Mouse (Mus musculus) lung, postnatal 0 days (tissue): ENCODE measurements around the gene Slc7a5.

ENCODE experiments used
- CTCF ChIP-seq: IDR thresholded peaks from 2 replicates; pipeline ENCODE4 v1.5.1; 2016; ENCODE audit warnings: antibody characterized with exemption, mild to moderate bottlenecking
- EP300 ChIP-seq: IDR thresholded peaks from 2 replicates; pipeline ENCODE4 v1.6.1; 2016; ENCODE audit warnings: antibody characterized with exemption, mild to moderate bottlenecking, control low read depth

GRCm38 (mm10) chr8:121897871-121898381, 9.6 kb downstream of the Slc7a5 start:
- no peak for TF ChIP-seq CTCF
- TF ChIP-seq EP300: no peak
